Mouse (Mus musculus): ENCODE measurements at regions not wholly inside any gene's neighbourhood (a gene's known extent, or its start where the extent isn't known, plus 50 kb on each side); places are given as distances from the start of the nearest gene placed in this dataset.

DNA sequence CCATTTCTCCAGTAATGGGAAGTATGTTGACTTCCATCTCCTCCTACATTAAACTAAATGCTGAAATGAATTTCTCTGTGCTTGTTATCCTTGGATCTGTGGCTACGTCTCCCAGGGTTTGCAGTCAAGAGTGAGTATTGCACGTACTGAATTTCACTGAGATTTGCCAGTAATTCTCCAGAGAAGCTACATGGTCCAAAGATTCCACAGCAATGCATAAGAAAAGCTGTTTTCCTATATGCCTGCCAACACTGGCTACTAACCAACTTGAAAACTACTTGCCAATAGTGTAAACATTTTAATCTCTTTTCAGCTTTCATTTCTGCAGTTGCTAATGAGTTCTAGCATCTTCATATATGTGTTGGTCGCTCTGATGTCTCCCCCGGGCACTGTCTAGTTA, 164.4 kb downstream of the Cysltr2 start:
- no peaks in the 10 kb centered on the region for H3K36me3 ChIP-seq (ENCODE audit: control insufficient read depth, insufficient read depth, low read length, poor library complexity, severe bottlenecking)
- no peak overlapping the region for H3K4me3 ChIP-seq (ENCODE audit: low read depth, low read length)
- no peaks in the 10 kb centered on the region for H3K27me3 ChIP-seq (ENCODE audit: control insufficient read depth, insufficient read depth, low read length, poor library complexity, severe bottlenecking)
- TF ChIP-seq CTCF (IDR thresholded peaks at IDR 0.05; ENCODE audit: low read depth, low read length) (no peak), POLR2A (IDR thresholded peaks at IDR 0.05; ENCODE audit: insufficient read depth, low read length) (no peak), EP300 (IDR thresholded peaks at IDR 0.05; ENCODE audit: insufficient read depth, low read depth, low read length) (no peak)
- H3K9ac ChIP-seq (ENCODE audit: low read depth, poor library complexity, severe bottlenecking): no peak overlapping the region
- no peak overlapping the region for H3K27ac ChIP-seq (ENCODE audit: insufficient read depth, low read length)
- H3K4me1 ChIP-seq (ENCODE audit: control insufficient read depth, insufficient read depth, low read length): no peaks in the 10 kb centered on the region
- no peaks in the 10 kb centered on the region for H3K9me3 ChIP-seq (replicated peaks; ENCODE audit: control insufficient read depth, insufficient read depth, low read length, poor library complexity, severe bottlenecking)

DNA sequence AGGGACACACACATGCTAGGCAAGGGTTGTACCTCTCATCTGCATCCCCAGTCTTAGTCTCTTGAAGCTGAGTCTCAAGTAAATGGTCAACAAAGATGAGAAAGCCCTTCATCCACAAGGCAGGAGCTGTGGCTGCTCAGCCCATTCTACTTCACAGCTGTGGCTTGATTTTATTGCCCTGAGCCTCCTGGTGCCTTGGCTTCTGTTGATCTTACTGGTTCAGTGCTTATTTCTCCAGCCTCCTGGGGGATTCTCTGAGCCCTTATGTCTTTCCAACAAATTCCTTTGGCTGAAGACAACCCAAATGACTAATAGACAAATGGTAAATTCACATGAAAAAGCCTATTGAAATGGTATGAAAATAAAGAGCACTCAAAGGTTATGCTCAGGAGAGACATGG, 167.3 kb upstream of the Fndc3a start:
- no peak overlapping the region for H3K4me3 ChIP-seq (ENCODE audit: low read depth, low read length)
- no peak overlapping the region for H3K27ac ChIP-seq (ENCODE audit: insufficient read depth, low read length)
- H3K9me3 ChIP-seq (replicated peaks; ENCODE audit: control insufficient read depth, insufficient read depth, low read length, poor library complexity, severe bottlenecking): no peaks in the 10 kb centered on the region
- no peaks in the 10 kb centered on the region for H3K36me3 ChIP-seq (ENCODE audit: control insufficient read depth, insufficient read depth, low read length, poor library complexity, severe bottlenecking)
- no peaks in the 10 kb centered on the region for H3K4me1 ChIP-seq (ENCODE audit: control insufficient read depth, insufficient read depth, low read length)
- TF ChIP-seq CTCF (IDR thresholded peaks at IDR 0.05; ENCODE audit: low read depth, low read length): no peak
- TF ChIP-seq POLR2A (IDR thresholded peaks at IDR 0.05; ENCODE audit: insufficient read depth, low read length): no peak
- TF ChIP-seq EP300 (IDR thresholded peaks at IDR 0.05; ENCODE audit: insufficient read depth, low read depth, low read length): no peak
- H3K27me3 ChIP-seq (ENCODE audit: control insufficient read depth, insufficient read depth, low read length, poor library complexity, severe bottlenecking): no peaks in the 10 kb centered on the region
- no peak overlapping the region for H3K9ac ChIP-seq (ENCODE audit: low read depth, poor library complexity, severe bottlenecking)

DNA sequence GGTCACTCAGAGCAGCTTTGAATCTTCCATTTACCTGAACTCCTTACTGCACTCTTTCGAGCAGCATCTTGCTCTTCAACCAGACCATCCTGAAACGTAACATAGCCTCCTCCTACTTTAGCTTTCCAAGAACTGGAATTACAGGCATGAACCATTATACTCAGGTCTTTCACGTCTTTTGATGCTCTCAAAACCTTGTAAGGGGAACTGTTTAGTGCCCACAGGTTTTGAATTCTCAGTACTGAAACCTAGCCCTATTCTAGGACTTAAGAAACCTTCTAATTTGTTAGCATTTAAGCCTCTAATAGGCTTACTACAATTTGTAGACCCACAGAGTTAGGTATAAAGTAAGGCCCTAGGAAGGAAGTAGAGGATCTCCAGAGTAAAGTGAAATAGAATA, 163.7 kb upstream of the Fndc3a start:
- TF ChIP-seq POLR2A (IDR thresholded peaks at IDR 0.05; ENCODE audit: insufficient read depth, low read length) (no peak), CTCF (IDR thresholded peaks at IDR 0.05; ENCODE audit: low read depth, low read length) (no peak), EP300 (IDR thresholded peaks at IDR 0.05; ENCODE audit: insufficient read depth, low read depth, low read length) (no peak)
- H3K9ac ChIP-seq (ENCODE audit: low read depth, poor library complexity, severe bottlenecking): no peak overlapping the region
- H3K9me3 ChIP-seq (replicated peaks; ENCODE audit: control insufficient read depth, insufficient read depth, low read length, poor library complexity, severe bottlenecking): no peaks in the 10 kb centered on the region
- no peak overlapping the region for H3K4me3 ChIP-seq (ENCODE audit: low read depth, low read length)
- no peak overlapping the region for H3K27ac ChIP-seq (ENCODE audit: insufficient read depth, low read length)
- H3K36me3 ChIP-seq (ENCODE audit: control insufficient read depth, insufficient read depth, low read length, poor library complexity, severe bottlenecking): no peaks in the 10 kb centered on the region
- H3K4me1 ChIP-seq (ENCODE audit: control insufficient read depth, insufficient read depth, low read length): no peaks in the 10 kb centered on the region
- H3K27me3 ChIP-seq (ENCODE audit: control insufficient read depth, insufficient read depth, low read length, poor library complexity, severe bottlenecking): no peaks in the 10 kb centered on the region

GRCm38 (mm10) chr14:72869188-72869749, 159.5 kb upstream of the Fndc3a start:
- no peaks in the 10 kb centered on the region for H3K4me1 ChIP-seq (ENCODE audit: control insufficient read depth, insufficient read depth, low read length)
- H3K4me3 ChIP-seq (ENCODE audit: low read depth, low read length): no peak overlapping the region
- no peak overlapping the region for H3K27ac ChIP-seq (ENCODE audit: insufficient read depth, low read length)
- H3K9me3 ChIP-seq (replicated peaks; ENCODE audit: control insufficient read depth, insufficient read depth, low read length, poor library complexity, severe bottlenecking): no peaks in the 10 kb centered on the region
- H3K27me3 ChIP-seq (ENCODE audit: control insufficient read depth, insufficient read depth, low read length, poor library complexity, severe bottlenecking): no peaks in the 10 kb centered on the region
- no peak for TF ChIP-seq POLR2A (IDR thresholded peaks at IDR 0.05; ENCODE audit: insufficient read depth, low read length)
- TF ChIP-seq EP300 (IDR thresholded peaks at IDR 0.05; ENCODE audit: insufficient read depth, low read depth, low read length): no peak
- no peak for TF ChIP-seq CTCF (IDR thresholded peaks at IDR 0.05; ENCODE audit: low read depth, low read length)
- H3K36me3 ChIP-seq (ENCODE audit: control insufficient read depth, insufficient read depth, low read length, poor library complexity, severe bottlenecking): no peaks in the 10 kb centered on the region
- no peak overlapping the region for H3K9ac ChIP-seq (ENCODE audit: low read depth, poor library complexity, severe bottlenecking)

DNA sequence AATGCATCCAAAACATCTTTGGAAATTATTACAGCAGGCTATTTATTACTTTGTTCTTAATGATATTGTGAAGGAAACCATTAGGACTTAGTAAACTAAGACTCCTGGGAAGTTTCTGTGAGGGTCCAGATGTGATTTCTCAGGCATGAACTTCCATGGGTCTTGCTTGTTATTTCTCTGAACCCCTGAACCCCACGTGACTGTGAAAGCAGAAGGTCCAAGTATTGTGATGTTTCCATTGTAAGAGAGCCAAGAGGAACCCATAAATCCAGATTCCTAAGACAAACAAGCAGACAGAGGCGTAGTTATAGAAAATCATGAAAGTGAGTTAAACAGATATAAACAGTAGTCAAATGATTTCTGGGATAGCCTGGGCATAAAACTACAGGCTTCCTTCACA, 157.1 kb upstream of the Fndc3a start:
- no peaks in the 10 kb centered on the region for H3K27me3 ChIP-seq (ENCODE audit: control insufficient read depth, insufficient read depth, low read length, poor library complexity, severe bottlenecking)
- no peak overlapping the region for H3K27ac ChIP-seq (ENCODE audit: insufficient read depth, low read length)
- TF ChIP-seq EP300 (IDR thresholded peaks at IDR 0.05; ENCODE audit: insufficient read depth, low read depth, low read length): no peak
- no peak for TF ChIP-seq CTCF (IDR thresholded peaks at IDR 0.05; ENCODE audit: low read depth, low read length)
- TF ChIP-seq POLR2A (IDR thresholded peaks at IDR 0.05; ENCODE audit: insufficient read depth, low read length): no peak
- H3K4me1 ChIP-seq (ENCODE audit: control insufficient read depth, insufficient read depth, low read length): no peaks in the 10 kb centered on the region
- H3K9me3 ChIP-seq (replicated peaks; ENCODE audit: control insufficient read depth, insufficient read depth, low read length, poor library complexity, severe bottlenecking): no peaks in the 10 kb centered on the region
- H3K9ac ChIP-seq (ENCODE audit: low read depth, poor library complexity, severe bottlenecking): no peak overlapping the region
- no peaks in the 10 kb centered on the region for H3K36me3 ChIP-seq (ENCODE audit: control insufficient read depth, insufficient read depth, low read length, poor library complexity, severe bottlenecking)
- H3K4me3 ChIP-seq (ENCODE audit: low read depth, low read length): no peak overlapping the region

GRCm38 (mm10) chr14:72865531-72865930, 155.7 kb upstream of the Fndc3a start:
- Histone ChIP-seq H3K27ac (ENCODE audit: insufficient read depth, low read length) (no peak overlapping the region), H3K27me3 (ENCODE audit: control insufficient read depth, insufficient read depth, low read length, poor library complexity, severe bottlenecking) (no peaks in the 10 kb centered on the region), H3K36me3 (ENCODE audit: control insufficient read depth, insufficient read depth, low read length, poor library complexity, severe bottlenecking) (no peaks in the 10 kb centered on the region), H3K9ac (ENCODE audit: low read depth, poor library complexity, severe bottlenecking) (no peak overlapping the region), H3K4me1 (ENCODE audit: control insufficient read depth, insufficient read depth, low read length) (no peaks in the 10 kb centered on the region), H3K4me3 (ENCODE audit: low read depth, low read length) (no peak overlapping the region), H3K9me3 (replicated peaks; ENCODE audit: control insufficient read depth, insufficient read depth, low read length, poor library complexity, severe bottlenecking) (no peaks in the 10 kb centered on the region)
- TF ChIP-seq CTCF (IDR thresholded peaks at IDR 0.05; ENCODE audit: low read depth, low read length) (no peak), POLR2A (IDR thresholded peaks at IDR 0.05; ENCODE audit: insufficient read depth, low read length) (no peak), EP300 (IDR thresholded peaks at IDR 0.05; ENCODE audit: insufficient read depth, low read depth, low read length) (no peak)
